Comparison of ENCODE assay signal across 15 mouse cellular contexts in genomic region chr11:85275151-85275550, GRCm38 (mm10).
"Had no signal": no experiment of that assay in that cellular context is flagged by ENCODE, and none has a peak within 500 bp of the region (broad histone marks: within the 10 kb centered on the region; RNA-seq: fewer than 3 reads in every experiment).

No protein-coding gene starts in this region.

- H3K4me3 ChIP-seq: lung, embryonic 15.5 days; megakaryocyte, embryonic 14.5 days; midbrain, embryonic 13.5 days; midbrain, embryonic 15.5 days; neural tube, embryonic 12.5 days; stomach, embryonic 15.5 days had no signal

- ATAC-seq: liver, postnatal 0 days; midbrain, embryonic 13.5 days; midbrain, embryonic 15.5 days had no signal

- H3K9me3 ChIP-seq: lung, embryonic 15.5 days; midbrain, embryonic 13.5 days; midbrain, embryonic 15.5 days; neural tube, embryonic 12.5 days; stomach, embryonic 15.5 days had no signal

- H3K27me3 ChIP-seq: lung, embryonic 15.5 days; midbrain, embryonic 13.5 days; midbrain, embryonic 15.5 days; neural tube, embryonic 12.5 days; stomach, embryonic 15.5 days had no signal

- H3K27ac ChIP-seq: lung, embryonic 15.5 days; macrophage; midbrain, embryonic 13.5 days; midbrain, embryonic 15.5 days; neural tube, embryonic 12.5 days; stomach, embryonic 15.5 days; stomach, postnatal 0 days had no signal

- H3K4me2 ChIP-seq: lung, embryonic 15.5 days; midbrain, embryonic 11.5 days; midbrain, embryonic 13.5 days; midbrain, embryonic 15.5 days; neural tube, embryonic 12.5 days; stomach, embryonic 15.5 days had no signal

- DNase-seq: liver, postnatal 0 days; lung, adult 2 months; lung, postnatal 10 days; right cerebral cortex, postnatal 14 days; thymus, postnatal 14 days; thymus, postnatal 36 days had no signal

- H3K4me1 ChIP-seq: lung, embryonic 15.5 days; midbrain, embryonic 13.5 days; midbrain, embryonic 15.5 days; neural tube, embryonic 12.5 days; stomach, embryonic 15.5 days had no signal

- H3K36me3 ChIP-seq: lung, embryonic 15.5 days; midbrain, embryonic 13.5 days; midbrain, embryonic 15.5 days; neural tube, embryonic 12.5 days; stomach, embryonic 15.5 days had no signal

- H3K9ac ChIP-seq: liver, postnatal 0 days; lung, embryonic 15.5 days; midbrain, embryonic 13.5 days; midbrain, embryonic 15.5 days; neural tube, embryonic 12.5 days; stomach, embryonic 15.5 days had no signal
